Comparison of ENCODE assay signal across 26 mouse cellular contexts in the genomic region with DNA sequence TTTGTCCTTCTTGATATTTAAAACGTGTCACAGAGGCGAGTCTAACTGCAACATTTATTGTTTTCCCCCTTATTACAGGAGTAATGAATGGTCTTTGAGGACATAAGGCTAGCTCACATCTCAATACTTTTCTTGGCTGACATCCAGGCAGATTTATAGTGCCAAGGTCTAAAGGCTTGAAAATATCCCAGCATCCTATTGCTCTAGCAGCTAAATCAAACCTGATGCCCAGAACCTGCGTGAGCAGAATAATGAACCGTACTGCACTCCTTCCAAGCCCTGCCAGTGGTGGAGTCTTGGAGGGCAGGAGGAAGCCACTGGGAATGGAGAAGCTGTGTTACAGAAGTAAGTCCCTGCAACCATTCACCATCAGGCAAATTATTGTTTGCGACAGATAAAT. TPM values are rescaled to one million over a fixed set of nuclear protein-coding genes. Genes with fewer than 3 reads are reported as not detected.
A peak's percentile ranks its signal among the peaks of the same experiment; 100 is the strongest.
DNase-seq lines count a peak whose midpoint lies in the region; ATAC-seq and TF ChIP-seq lines count a peak whose summit lies in the region.
"Had no signal": no experiment of that assay in that cellular context is flagged by ENCODE, and none has a peak within 500 bp of the region (broad histone marks: within the 10 kb centered on the region; RNA-seq: fewer than 3 reads in every experiment).

No protein-coding gene starts in this region.

- H3K27ac ChIP-seq in forebrain, embryonic 14.5 days (ENCODE audit: low read depth, low read length): no peak overlapping the region
- no peak overlapping the region for H3K27ac ChIP-seq in forebrain, embryonic 10.5 days
- no peak overlapping the region for H3K27ac ChIP-seq in kidney, postnatal 0 days
- H3K27ac ChIP-seq in neural tube, embryonic 13.5 days (replicated peaks): no peak overlapping the region
- no peak overlapping the region for H3K27ac ChIP-seq in neural tube, embryonic 15.5 days (replicated peaks)
- H3K27ac ChIP-seq in liver, embryonic 11.5 days (ENCODE audit: low read depth, low read length): no peak overlapping the region
- H3K27ac ChIP-seq: embryonic facial prominence, embryonic 12.5 days; limb, embryonic 12.5 days; liver, embryonic 13.5 days; macrophage had no signal

- H3K9ac ChIP-seq in forebrain, embryonic 14.5 days (ENCODE audit: low read length): no peak overlapping the region
- H3K9ac ChIP-seq in kidney, postnatal 0 days (ENCODE audit: low read depth, low read length): no peak overlapping the region
- no peak overlapping the region for H3K9ac ChIP-seq in neural tube, embryonic 13.5 days
- H3K9ac ChIP-seq in neural tube, embryonic 15.5 days (replicated peaks): no peak overlapping the region
- no peak overlapping the region for H3K9ac ChIP-seq in liver, embryonic 11.5 days (ENCODE audit: low read depth, low read length)
- H3K9ac ChIP-seq: embryonic facial prominence, embryonic 12.5 days; limb, embryonic 12.5 days; liver, embryonic 13.5 days had no signal

- 56% methylated on average over 5 of the region's 5 CpGs for WGBS in forebrain, embryonic 14.5 days
- WGBS in forebrain, embryonic 10.5 days: 87% methylated on average over 5 of the region's 5 CpGs
- WGBS in kidney, postnatal 0 days: 43% methylated on average over 5 of the region's 5 CpGs
- WGBS in neural tube, embryonic 13.5 days: 65% methylated on average over 5 of the region's 5 CpGs
- WGBS in neural tube, embryonic 15.5 days: 55% methylated on average over 5 of the region's 5 CpGs
- 75% methylated on average over 5 of the region's 5 CpGs for WGBS in liver, embryonic 11.5 days

- no peak overlapping the region for H3K4me3 ChIP-seq in forebrain, embryonic 14.5 days (ENCODE audit: low read depth, low read length)
- no peak overlapping the region for H3K4me3 ChIP-seq in forebrain, embryonic 10.5 days
- H3K4me3 ChIP-seq in kidney, postnatal 0 days (replicated peaks; ENCODE audit: low read depth, low read length): no peak overlapping the region
- H3K4me3 ChIP-seq in neural tube, embryonic 13.5 days: no peak overlapping the region
- H3K4me3 ChIP-seq in neural tube, embryonic 15.5 days (replicated peaks): no peak overlapping the region
- H3K4me3 ChIP-seq in liver, embryonic 11.5 days (ENCODE audit: low read depth, low read length): no peak overlapping the region
- H3K4me3 ChIP-seq: embryonic facial prominence, embryonic 12.5 days; limb, embryonic 12.5 days; liver, embryonic 13.5 days had no signal

- no peaks in the 10 kb centered on the region for H3K9me3 ChIP-seq in forebrain, embryonic 14.5 days (replicated peaks; ENCODE audit: control insufficient read depth, low read length)
- H3K9me3 ChIP-seq in forebrain, embryonic 10.5 days: peaks cover under 1% of the 10 kb centered on the region; the same call in 1 of the 2 replicates
- no peaks in the 10 kb centered on the region for H3K9me3 ChIP-seq in kidney, postnatal 0 days (replicated peaks; ENCODE audit: low read length)
- no peaks in the 10 kb centered on the region for H3K9me3 ChIP-seq in neural tube, embryonic 13.5 days
- H3K9me3 ChIP-seq in neural tube, embryonic 15.5 days (replicated peaks): no peaks in the 10 kb centered on the region
- H3K9me3 ChIP-seq in liver, embryonic 11.5 days (ENCODE audit: control insufficient read depth, low read length): no peaks in the 10 kb centered on the region
- H3K9me3 ChIP-seq: embryonic facial prominence, embryonic 12.5 days; limb, embryonic 12.5 days; liver, embryonic 13.5 days had no signal

- DNase-seq in forebrain, embryonic 14.5 days (ENCODE audit: low spot score): peak; percentile 62
- DNase-seq in forebrain, embryonic 10.5 days (ENCODE audit: extremely low spot score, low spot score): no peak
- peak; percentile 16 for DNase-seq in kidney, postnatal 0 days (ENCODE audit: low spot score)
- no peak for DNase-seq in kidney, adult 8-10 months
- DNase-seq in neural tube, embryonic 10.5 days (ENCODE audit: extremely low spot score, low spot score): no peak
- DNase-seq in liver, embryonic 11.5 days (ENCODE audit: low spot score): no peak
- DNase-seq: adrenal gland, postnatal 14 days; cerebellum, adult 2 months; embryo, embryonic 11 days; gastrocnemius, postnatal 14 days; heart, postnatal 14 days; kidney, adult 18-20 months; kidney, postnatal 4 days; layer of hippocampus, postnatal 36 days; liver, embryonic 13.5 days; lung, adult 18-20 months; right cerebral cortex, postnatal 4 days; thymus, adult 2 months; thymus, postnatal 4 days had no signal

- H3K4me2 ChIP-seq in forebrain, embryonic 14.5 days (ENCODE audit: low read length): no peak overlapping the region
- no peak overlapping the region for H3K4me2 ChIP-seq in kidney, postnatal 0 days (ENCODE audit: low read length)
- no peak overlapping the region for H3K4me2 ChIP-seq in neural tube, embryonic 13.5 days
- no peak overlapping the region for H3K4me2 ChIP-seq in neural tube, embryonic 15.5 days
- no peak overlapping the region for H3K4me2 ChIP-seq in liver, embryonic 11.5 days
- H3K4me2 ChIP-seq: embryonic facial prominence, embryonic 12.5 days; limb, embryonic 12.5 days; liver, embryonic 13.5 days had no signal

- no peak for TF ChIP-seq CTCF in kidney, postnatal 0 days (IDR thresholded peaks at IDR 0.05; ENCODE audit: low read depth)

- peak; percentile 44; the same call in 1 of the 2 replicates for ATAC-seq in forebrain, embryonic 14.5 days
- no peak for ATAC-seq in kidney, postnatal 0 days (replicated peaks; ENCODE audit: low FRiP score, low read depth)
- peak; percentile 50 for ATAC-seq in neural tube, embryonic 13.5 days (ENCODE audit: low read depth)
- ATAC-seq in neural tube, embryonic 15.5 days (ENCODE audit: low FRiP score): peak; percentile 69; the same call in 1 of the 2 replicates
- no peak for ATAC-seq in liver, embryonic 11.5 days (replicated peaks; ENCODE audit: low FRiP score)
- ATAC-seq: lung, postnatal 0 days; Patski had no signal

- no peaks in the 10 kb centered on the region for H3K27me3 ChIP-seq in forebrain, embryonic 14.5 days (replicated peaks; ENCODE audit: control insufficient read depth, insufficient read depth, low read length)
- H3K27me3 ChIP-seq in forebrain, embryonic 10.5 days (ENCODE audit: poor library complexity, severe bottlenecking): no peaks in the 10 kb centered on the region
- no peaks in the 10 kb centered on the region for H3K27me3 ChIP-seq in kidney, postnatal 0 days (ENCODE audit: insufficient read depth, low read length)
- H3K27me3 ChIP-seq in neural tube, embryonic 13.5 days: no peaks in the 10 kb centered on the region
- no peaks in the 10 kb centered on the region for H3K27me3 ChIP-seq in neural tube, embryonic 15.5 days (replicated peaks)
- no peaks in the 10 kb centered on the region for H3K27me3 ChIP-seq in liver, embryonic 11.5 days (replicated peaks; ENCODE audit: control insufficient read depth, insufficient read depth, low read length)
- H3K27me3 ChIP-seq: embryonic facial prominence, embryonic 12.5 days; limb, embryonic 12.5 days; liver, embryonic 13.5 days had no signal

- H3K36me3 ChIP-seq in forebrain, embryonic 14.5 days (ENCODE audit: control insufficient read depth, insufficient read depth, low read length): no peaks in the 10 kb centered on the region
- no peaks in the 10 kb centered on the region for H3K36me3 ChIP-seq in forebrain, embryonic 10.5 days (replicated peaks)
- no peaks in the 10 kb centered on the region for H3K36me3 ChIP-seq in kidney, postnatal 0 days (ENCODE audit: insufficient read depth, low read length)
- H3K36me3 ChIP-seq in neural tube, embryonic 13.5 days: no peaks in the 10 kb centered on the region
- no peaks in the 10 kb centered on the region for H3K36me3 ChIP-seq in neural tube, embryonic 15.5 days
- H3K36me3 ChIP-seq in liver, embryonic 11.5 days (ENCODE audit: control insufficient read depth, insufficient read depth, low read length): no peaks in the 10 kb centered on the region
- H3K36me3 ChIP-seq: embryonic facial prominence, embryonic 12.5 days; limb, embryonic 12.5 days; liver, embryonic 13.5 days had no signal

- H3K4me1 ChIP-seq in forebrain, embryonic 14.5 days (ENCODE audit: control insufficient read depth, insufficient read depth, low read length): no peaks in the 10 kb centered on the region
- H3K4me1 ChIP-seq in forebrain, embryonic 10.5 days: no peaks in the 10 kb centered on the region
- no peaks in the 10 kb centered on the region for H3K4me1 ChIP-seq in kidney, postnatal 0 days (replicated peaks; ENCODE audit: insufficient read depth, low read length)
- no peaks in the 10 kb centered on the region for H3K4me1 ChIP-seq in neural tube, embryonic 13.5 days (replicated peaks)
- H3K4me1 ChIP-seq in neural tube, embryonic 15.5 days: no peaks in the 10 kb centered on the region
- no peaks in the 10 kb centered on the region for H3K4me1 ChIP-seq in liver, embryonic 11.5 days (replicated peaks; ENCODE audit: control insufficient read depth, insufficient read depth, low read length)
- H3K4me1 ChIP-seq: embryonic facial prominence, embryonic 12.5 days; limb, embryonic 12.5 days; liver, embryonic 13.5 days had no signal

RNA-seq across cellular contexts. Expression of a gene that starts 26.7 kb away (rescaled TPM):
- 15.8 and 16.0 TPM in 2 replicates for polyA plus RNA-seq in forebrain, embryonic 14.5 days (2014; fragmentation: Nextera tagmentation; extraction: Ambion mirVana)
- 23.0 and 25.6 TPM in 2 replicates for polyA plus RNA-seq in forebrain, embryonic 10.5 days (2016; fragmentation: Nextera tagmentation; extraction: Ambion mirVana)
- polyA plus RNA-seq in kidney, postnatal 0 days (2015; fragmentation: Nextera tagmentation; extraction: Ambion mirVana): 7.4 and 8.7 TPM in 2 replicates
- 13.7 and 13.9 TPM in 2 replicates for polyA plus RNA-seq in neural tube, embryonic 13.5 days (2015; fragmentation: Nextera tagmentation; extraction: Ambion mirVana)
- polyA plus RNA-seq in neural tube, embryonic 15.5 days (2015; fragmentation: Nextera tagmentation; extraction: Ambion mirVana): 11.6 and 13.1 TPM in 2 replicates
- 23.5 and 24.5 TPM in 2 replicates for polyA plus RNA-seq in liver, embryonic 11.5 days (2014; fragmentation: Nextera tagmentation; extraction: Ambion mirVana)

Comparison
In these comparisons a context has a peak if more than half of its experiments do, and no peak if none do; other contexts are left out.
1. DNase-seq: peak in forebrain, embryonic 14.5 days (single experiment) and kidney, postnatal 0 days (single experiment); none in forebrain, embryonic 10.5 days (single experiment), kidney, adult 8-10 months (0 of 2), neural tube, embryonic 10.5 days (single experiment) and liver, embryonic 11.5 days (single experiment).
2. ATAC-seq: peak in forebrain, embryonic 14.5 days (single experiment), neural tube, embryonic 13.5 days (single experiment) and neural tube, embryonic 15.5 days (single experiment); none in kidney, postnatal 0 days (single experiment) and liver, embryonic 11.5 days (single experiment).